Mouse (Mus musculus) layer of hippocampus, adult 9-11 months (tissue): Measurements from ENCODE around the gene Gm21541.
"Not testable (repeated sequence)": the region's sequence is repeated elsewhere in the genome, so short reads cannot be mapped to it uniquely, and the experiment has no call there.

ENCODE experiments used
- DNase-seq: peaks from one replicate; pipeline ENCODE4 v3.0.0; 2022

The Gm21541 gene

GRCm38 (mm10) chr4:41903310-41903709 lies at the start of gene Gm21541:
Gene Gm21541 (plus strand): TSS chr4:41903610.
- DNase-seq, result not testable (repeated sequence)

- DNase-seq, result not testable (repeated sequence)
Measured at GRCm38 (mm10) chr4:41941272-41941671, 37.9 kb downstream of the Gm21541 start, which contains the start of gene Gm20878. Gene Gm20878 (plus strand): TSS chr4:41941572.
